Mouse (Mus musculus) adipocyte (in vitro differentiated cells): ENCODE measurements around the gene Zfp618.

ENCODE experiments used
- DNase-seq: peaks from one replicate; pipeline ENCODE4 v3.0.0-alpha.2; 2016; ENCODE audit warnings: low spot score

Gene Zfp618

DNA sequence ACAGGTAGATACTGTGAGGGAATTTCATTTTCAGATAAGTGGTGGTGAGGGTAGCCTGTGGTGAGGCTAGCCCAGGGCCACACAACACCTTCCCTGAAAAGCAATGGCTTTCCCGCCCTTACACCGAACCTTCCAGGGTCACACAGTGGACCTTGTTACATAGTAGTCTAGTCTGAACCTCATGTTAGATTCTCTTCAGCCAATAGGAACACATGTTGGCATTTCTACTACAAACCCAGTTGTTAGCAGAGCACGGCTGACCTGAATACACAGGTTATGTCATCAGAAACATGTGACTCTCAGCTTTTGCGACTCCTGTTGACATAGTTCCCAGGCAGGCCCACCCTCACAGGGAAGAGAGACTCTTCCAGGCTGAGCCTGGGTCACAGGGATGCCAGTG is 33.9 kb downstream of the Zfp618 start:
- no peak for DNase-seq

DNA sequence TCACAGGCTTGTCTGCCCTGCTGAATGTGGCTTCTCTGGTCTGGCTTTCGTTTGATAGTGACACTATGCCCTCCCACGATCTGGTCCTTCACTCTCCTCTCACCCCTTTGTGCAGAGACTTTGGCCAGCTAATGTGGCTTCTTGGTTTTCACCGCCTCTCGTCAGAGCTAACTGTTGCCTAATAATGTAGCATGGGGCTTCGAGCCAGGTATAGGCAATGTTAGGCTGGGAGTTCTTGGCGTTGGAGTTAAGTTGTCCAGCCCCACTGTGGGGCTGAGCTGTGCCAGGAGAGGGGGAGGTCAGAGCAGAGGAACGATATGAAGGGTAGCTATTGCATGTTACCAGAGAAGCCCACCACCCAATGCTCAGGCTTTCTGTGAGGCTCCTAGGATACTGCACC is 34.5 kb downstream of the Zfp618 start:
- no peak for DNase-seq

DNA sequence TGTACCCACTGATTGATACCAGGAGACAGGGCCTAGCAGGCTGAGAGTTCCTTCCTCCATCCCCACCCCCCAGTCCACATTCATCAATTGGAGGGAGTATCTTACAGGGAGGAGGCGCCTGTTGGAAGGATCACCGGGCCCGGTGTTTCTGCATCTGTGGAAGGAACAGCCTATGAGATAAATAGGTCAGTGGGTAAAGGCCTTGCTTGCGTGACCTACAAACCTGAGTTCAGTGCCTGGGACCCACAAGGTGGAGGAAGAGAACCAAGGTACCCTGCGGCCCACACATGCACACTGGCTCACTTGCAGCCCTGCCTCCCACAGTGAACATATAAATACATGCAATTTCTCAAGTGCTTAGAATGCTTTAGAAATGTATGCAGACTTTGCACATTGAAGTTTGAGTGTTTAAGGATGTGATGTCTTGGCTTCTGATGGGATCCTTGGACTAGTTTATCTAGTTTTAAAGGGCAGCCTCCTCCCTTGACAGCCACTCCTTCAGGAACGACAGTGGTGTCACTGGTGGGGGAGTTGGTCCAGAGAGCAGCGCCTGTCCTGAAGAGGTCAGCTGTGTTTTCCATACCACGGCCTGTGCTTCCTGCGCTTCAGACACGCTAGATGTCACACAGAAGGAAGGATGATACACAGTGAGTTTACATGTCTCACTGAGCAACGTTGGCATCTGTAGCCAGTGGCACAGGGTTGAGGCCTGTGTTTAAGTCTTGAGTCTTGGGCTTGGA is 35.1 kb downstream of the Zfp618 start:
- DNase-seq = no peak

DNA sequence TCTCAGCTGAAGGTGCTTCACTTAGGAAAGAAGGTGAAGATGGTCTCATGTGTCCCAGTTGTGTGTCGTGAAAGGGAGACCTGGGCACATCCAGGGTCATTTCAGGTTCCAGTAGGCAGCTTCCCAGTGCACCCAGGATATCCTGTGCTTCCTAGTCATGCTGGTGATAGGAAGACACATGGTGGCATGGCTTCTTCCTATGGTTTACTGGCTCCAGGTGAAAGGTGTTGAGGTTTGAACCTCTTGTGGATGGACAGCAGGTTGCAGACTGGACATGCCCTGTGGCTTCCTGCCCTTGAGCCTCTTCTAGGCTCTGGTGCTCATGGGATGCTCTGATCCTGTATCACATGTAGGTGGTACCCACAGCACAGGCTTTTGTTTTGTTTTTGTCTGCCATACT is 37.0 kb downstream of the Zfp618 start:
- no peak for DNase-seq

- no peak for DNase-seq
These were observed 39.1 kb downstream of the Zfp618 start for GRCm38 (mm10) chr4:63004519-63004918.

DNA sequence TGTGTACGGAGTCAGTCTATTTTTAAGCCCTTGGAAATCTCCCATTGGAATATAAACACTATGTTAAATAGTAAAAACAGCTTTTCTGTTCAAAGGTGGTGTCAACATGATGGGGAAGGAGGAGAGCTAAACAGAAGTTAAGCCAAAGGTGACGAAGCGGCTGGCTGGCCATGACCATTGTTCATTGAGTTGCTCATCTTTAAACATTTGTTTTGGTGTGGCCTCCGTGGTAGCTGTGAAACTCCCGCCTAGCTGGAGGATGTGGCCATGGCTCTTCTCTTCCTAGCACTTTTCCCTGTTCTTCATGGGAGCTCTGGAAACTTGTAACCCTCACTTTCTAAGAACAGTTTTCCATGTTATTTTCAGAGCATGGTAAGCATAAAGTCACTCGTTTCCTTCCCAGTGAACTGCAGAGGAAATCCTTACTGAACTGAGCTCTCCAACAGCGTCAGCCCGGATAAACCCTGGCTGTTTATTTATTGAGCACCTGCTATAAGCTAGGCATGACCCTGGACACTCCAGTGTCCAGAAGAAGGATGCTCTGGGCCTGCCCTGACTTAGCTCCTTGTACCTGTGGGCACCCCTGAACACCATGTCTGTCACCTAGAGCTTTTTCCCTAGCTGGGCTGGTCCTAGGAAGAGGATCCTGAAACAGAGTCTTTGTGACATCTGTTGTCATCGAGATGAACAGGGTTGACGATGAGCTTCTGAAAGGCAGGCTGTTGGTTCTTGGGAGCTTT is 40.2 kb downstream of the Zfp618 start:
- no peak for DNase-seq

GRCm38 (mm10) chr4:63006198-63007155 is 41.1 kb downstream of the Zfp618 start:
- DNase-seq = no peak

DNA sequence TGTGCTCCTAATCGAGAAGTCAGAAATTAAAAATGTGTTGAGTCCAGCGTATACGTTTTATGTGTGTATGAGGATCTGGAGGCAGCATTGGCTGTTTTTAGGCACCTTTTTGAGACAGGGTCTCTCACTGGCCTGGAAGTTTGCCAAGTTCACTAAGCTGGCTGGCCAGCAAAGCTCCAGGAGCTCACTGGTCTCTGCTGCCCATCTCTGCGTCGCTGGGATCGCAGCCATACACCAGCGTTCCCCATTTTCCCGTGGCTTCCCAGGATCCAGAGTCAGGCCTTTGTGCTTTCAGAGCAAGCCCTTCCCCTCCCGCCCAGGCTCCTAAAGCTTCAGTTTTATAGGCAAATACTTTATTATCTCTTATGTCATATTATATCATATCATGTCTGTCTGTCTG is 42.8 kb downstream of the Zfp618 start:
- DNase-seq = no peak

GRCm38 (mm10) chr4:63008822-63009221 is 43.4 kb downstream of the Zfp618 start:
- no peak for DNase-seq

GRCm38 (mm10) chr4:63009821-63010220 is 44.4 kb downstream of the Zfp618 start:
- no peak for DNase-seq

DNA sequence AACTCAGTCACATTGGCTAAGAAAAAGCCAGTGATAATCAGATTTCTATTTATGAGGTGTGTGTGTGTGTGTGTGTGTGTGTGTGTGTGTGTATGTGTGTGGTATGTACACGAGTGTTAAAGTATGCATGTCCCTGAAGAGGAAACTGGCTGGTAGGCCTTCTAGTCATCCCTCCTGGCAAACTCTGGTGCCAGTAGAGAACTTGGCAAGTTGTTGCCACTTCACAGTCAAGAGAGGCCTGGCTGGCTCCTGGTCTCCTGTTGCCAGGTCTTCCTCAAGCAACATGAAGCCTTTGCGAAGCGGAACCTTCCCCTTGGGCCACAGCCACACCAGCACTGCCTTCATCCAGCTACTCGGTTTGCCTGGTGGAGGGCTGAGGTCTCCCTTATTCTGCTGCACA is 44.9 kb downstream of the Zfp618 start:
- DNase-seq = peak; percentile 50

DNA sequence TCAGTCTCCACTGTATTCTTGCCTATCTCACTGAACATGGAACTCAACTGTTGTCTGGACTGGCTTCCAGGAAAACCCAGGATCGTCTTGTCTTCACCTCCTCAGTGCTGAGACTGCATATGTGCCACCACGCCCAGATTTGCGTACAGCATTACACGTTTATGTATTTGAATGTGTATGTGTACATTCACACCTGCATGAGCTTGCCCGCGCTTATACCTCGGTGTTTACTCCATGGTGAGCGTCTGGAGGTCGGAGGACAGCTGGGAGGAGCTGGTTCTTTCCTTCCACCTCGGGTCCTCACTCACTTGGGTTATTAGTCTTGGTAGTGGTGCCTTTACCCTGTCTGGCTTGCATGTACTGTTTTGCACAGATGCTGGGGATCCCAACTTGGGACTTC is 53.2 kb downstream of the Zfp618 start:
- no peak for DNase-seq

DNA sequence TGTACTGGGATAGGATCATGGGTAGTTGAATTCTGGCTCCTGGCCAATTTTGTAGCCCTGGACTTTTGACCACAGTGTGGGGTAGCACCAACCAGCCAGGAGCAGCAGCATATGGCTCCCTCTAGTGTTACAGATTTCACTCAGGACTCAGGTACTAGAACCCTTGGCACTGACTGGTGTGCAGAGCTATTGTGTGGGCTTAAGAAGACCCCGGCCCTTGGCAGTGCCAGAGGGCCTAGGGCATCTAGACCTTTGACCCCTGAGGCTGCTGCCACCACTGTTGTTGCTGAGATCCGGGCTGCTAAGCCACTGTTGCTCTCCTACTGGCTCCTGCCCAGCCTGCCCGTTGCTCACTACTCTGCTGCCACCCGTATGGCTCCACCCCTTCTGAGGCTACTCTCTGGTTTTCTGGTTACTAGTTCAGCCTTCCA is 54.1 kb downstream of the Zfp618 start:
- DNase-seq = peak; percentile 3

DNA sequence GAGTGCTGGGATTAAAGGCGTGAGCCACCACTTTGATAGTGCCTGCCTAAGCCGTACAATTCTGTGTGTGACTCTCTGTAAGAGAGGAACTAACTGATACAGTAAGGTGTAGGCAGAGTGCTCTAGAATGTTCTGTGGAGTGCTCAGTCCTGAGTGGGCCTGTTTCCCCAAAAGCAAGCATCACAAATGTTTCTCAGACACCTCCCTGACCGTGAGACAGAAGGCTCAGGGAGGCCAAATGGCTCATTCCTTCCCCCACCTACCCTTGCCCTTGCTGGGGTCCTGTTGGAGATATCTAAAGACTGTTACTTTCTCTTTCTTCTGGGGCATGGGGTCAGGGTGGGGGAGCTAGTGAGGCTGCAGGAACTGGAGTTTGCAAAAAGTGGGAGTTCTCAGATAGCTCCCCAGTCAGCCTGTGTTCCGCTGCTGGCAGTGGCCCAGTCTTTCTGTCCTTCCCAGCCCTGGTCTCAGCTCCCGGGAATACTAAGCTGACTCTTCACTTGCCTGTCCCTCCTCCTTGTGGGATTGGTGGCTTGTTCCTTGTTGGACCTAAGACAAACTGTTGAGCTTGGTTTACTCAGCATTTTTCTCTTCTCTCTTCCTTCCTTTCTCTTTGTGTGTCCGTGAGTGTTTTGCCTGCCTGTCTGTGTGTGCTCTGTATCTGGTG is 55.8 kb downstream of the Zfp618 start:
- peak; percentile 10 for DNase-seq

DNA sequence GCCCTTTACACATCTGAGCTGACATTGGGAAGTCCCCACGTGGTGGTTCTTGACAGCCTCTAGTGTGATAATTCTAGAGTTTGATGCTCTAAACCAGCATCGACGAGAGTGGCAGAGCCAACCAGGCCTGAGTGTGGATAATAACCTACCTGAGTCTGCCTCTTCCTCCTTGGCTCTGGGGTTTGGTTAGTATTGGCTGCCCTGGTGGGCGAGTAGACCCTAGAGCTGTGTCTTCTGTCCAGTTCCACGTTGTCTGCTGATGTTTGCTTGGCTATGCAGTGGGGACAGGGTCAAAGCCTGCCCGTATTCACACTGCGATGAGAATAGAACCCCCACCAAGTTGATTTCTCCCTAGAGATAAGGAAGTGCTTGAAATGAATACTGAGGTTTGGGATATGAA is 58.1 kb downstream of the Zfp618 start:
- no peak for DNase-seq

DNA sequence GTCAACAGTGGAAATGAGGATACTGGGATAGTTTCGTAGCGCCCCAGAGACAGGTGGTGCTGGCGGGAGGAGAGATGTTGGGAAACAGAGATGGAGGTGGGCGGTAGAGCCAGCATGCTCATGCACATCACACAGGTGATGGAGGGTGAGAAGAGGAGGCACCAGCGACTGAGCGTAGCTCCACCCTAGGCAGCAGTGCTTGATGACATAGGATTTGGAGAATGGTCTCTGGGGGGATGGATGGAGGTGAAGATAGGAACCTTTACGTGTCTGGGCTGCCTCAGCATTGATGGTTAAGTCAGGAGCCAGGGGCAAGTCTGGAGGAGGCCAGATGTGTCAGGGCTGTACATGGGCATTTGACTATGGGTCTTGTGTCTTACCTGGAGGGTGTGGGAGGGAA is 58.7 kb downstream of the Zfp618 start:
- DNase-seq = no peak

- DNase-seq = no peak
These were observed 59.4 kb downstream of the Zfp618 start for GRCm38 (mm10) chr4:63024734-63025256.

- no peak for DNase-seq
These were observed 59.9 kb downstream of the Zfp618 start for GRCm38 (mm10) chr4:63025306-63025705.

DNA sequence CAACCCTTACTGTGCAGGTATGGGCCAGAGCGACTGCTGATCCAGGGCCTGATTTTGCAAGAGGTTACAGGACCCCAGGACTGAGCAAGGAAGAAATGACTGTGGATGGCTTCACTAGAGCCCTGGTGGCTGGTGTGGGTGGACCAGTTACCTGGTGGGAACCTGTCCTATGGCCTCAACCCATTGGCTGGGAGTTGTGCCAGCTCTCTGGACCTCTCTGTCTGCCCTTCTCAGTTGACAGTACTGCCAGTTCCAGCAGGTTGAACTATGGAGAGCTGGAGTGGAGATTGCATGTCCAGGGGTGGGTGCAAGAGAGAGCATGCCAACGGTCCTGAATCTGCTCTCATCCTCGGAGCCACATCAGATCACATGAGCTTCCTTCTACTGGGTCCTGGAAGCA is 60.9 kb downstream of the Zfp618 start:
- DNase-seq = no peak

- no peak for DNase-seq
These were observed 62.1 kb downstream of the Zfp618 start for GRCm38 (mm10) chr4:63027451-63027850.

DNA sequence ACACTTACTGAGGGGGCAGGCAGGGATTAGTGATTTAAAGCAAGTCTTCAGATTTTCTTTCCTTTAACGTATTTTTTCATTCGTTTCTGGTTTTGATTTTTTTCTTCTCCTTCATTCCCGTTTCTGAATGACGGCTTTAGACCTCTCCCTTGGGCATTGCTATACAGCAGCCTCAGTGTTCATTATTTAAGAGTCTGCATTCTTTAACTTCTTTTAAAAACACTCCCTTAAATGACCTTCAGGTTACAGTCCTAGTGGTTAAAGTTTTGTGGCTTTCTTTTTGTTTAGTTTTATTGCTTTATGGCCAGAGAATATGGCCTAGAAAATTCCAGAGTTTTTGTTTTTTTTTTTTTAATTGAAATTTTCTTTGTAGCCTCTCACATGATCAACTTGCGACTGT is 64.8 kb downstream of the Zfp618 start:
- DNase-seq = no peak

- DNase-seq = no peak
These were observed 65.9 kb downstream of the Zfp618 start for GRCm38 (mm10) chr4:63031240-63031639.
